Mouse (Mus musculus) embryonic facial prominence, embryonic 14.5 days (tissue): ENCODE data around the gene Olfr376. TPM values are rescaled to one million over a fixed set of nuclear protein-coding genes. Genes with fewer than 3 reads are reported as not detected.

ENCODE experiments used
- ATAC-seq: fragments of 200-750 bp; cut with Nextera tagmentation; 2 replicates; pipeline ENCODE4 v1.8.0; 2017; ENCODE audit warnings: low read depth, moderate number of reproducible peaks, moderate TSS enrichment
- DNase-seq: peaks from one replicate; pipeline ENCODE4 v3.0.0-alpha.2; 2015; ENCODE audit warnings: low spot score
- H3K27ac ChIP-seq: fragments of 300-500 bp; sonication (generic); replicated peaks from 2 replicates; pipeline ENCODE4 v1.5.1; 2014; ENCODE audit warnings: low read depth, mild to moderate bottlenecking, low read length, moderate library complexity
- H3K27me3 ChIP-seq: fragments of 300-500 bp; sonication (generic); replicated peaks from 2 replicates; pipeline ENCODE4 v1.6.1; 2014; ENCODE audit warnings: low read length; ENCODE audit not compliant: control insufficient read depth, insufficient read depth
- H3K36me3 ChIP-seq: fragments of 300-500 bp; sonication (generic); 2 replicates; pipeline ENCODE4 v1.6.1; 2014; ENCODE audit warnings: low read length, mixed read lengths; ENCODE audit not compliant: control insufficient read depth, insufficient read depth
- H3K4me1 ChIP-seq: fragments of 300-500 bp; sonication (generic); 2 replicates; pipeline ENCODE4 v1.6.1; 2014; ENCODE audit warnings: antibody characterized with exemption, low read length; ENCODE audit not compliant: control insufficient read depth, insufficient read depth
- H3K4me2 ChIP-seq: fragments of 300-500 bp; sonication (generic); 2 replicates; pipeline ENCODE4 v1.6.1; 2014; ENCODE audit warnings: low read depth, mild to moderate bottlenecking, low read length, moderate library complexity, mixed read lengths
- H3K4me3 ChIP-seq: fragments of 300-500 bp; sonication (generic); 2 replicates; pipeline ENCODE4 v1.5.1; 2014; ENCODE audit warnings: low read depth, mild to moderate bottlenecking, low read length
- H3K9ac ChIP-seq: fragments of 300-500 bp; sonication (generic); 2 replicates; pipeline ENCODE4 v1.6.1; 2014; ENCODE audit warnings: low read depth, mild to moderate bottlenecking, low read length, moderate library complexity, mixed read lengths
- H3K9me3 ChIP-seq: fragments of 300-500 bp; sonication (generic); 2 replicates; pipeline ENCODE4 v1.6.1; 2016; ENCODE audit warnings: low read length; ENCODE audit not compliant: control insufficient read depth
- WGBS: fragments of 180-500 bp; shearing (Covaris S2); extraction: QIAGEN DNeasy Blood & Tissue Kit; methylation state at CpG from one replicate; pipeline ENCODE4 v1.1.7; 2014; 5-methylcytosine and 5-hydroxymethylcytosine counted together
- polyA plus RNA-seq: library from polyadenylated mRNA; unstranded; fragments of >200 nt; fragmentation: Nextera tagmentation; extraction: Ambion mirVana; gene quantifications from 2 replicates; pipeline ENCODE4 v1.2.1, GENCODE M21; 2014

Gene Olfr376
- polyA plus RNA-seq, result 0.17 TPM in 1 of 2 replicates, not detected in the other

- Histone ChIP-seq H3K27me3 (no peaks in the 10 kb centered on the region), H3K9ac (no peak within 1 kb of the TSS), H3K4me1 (no peaks in the 10 kb centered on the region), H3K4me2 (no peak within 1 kb of the TSS), H3K36me3 (no peaks in the 10 kb centered on the region), H3K27ac (no peak within 1 kb of the TSS), H3K4me3 (no peak within 1 kb of the TSS), H3K9me3 (no peaks in the 10 kb centered on the region)
- WGBS, result 90% methylated on average over 2 of the region's 2 CpGs
- ATAC-seq, result no peak
- no peak for DNase-seq
Measured at GRCm38 (mm10) chr11:73370946-73371345, at the start of gene Olfr376. TSS of gene Olfr376 (plus strand) at chr11:73371246.

- H3K27ac ChIP-seq, result no peak overlapping the region
- ATAC-seq (no peak), DNase-seq (no peak)
- H3K36me3 ChIP-seq, result no peaks in the 10 kb centered on the region
- no peak overlapping the region for H3K9ac ChIP-seq
- H3K9me3 ChIP-seq, result no peaks in the 10 kb centered on the region
- H3K4me1 ChIP-seq, result 0 out of 2 replicates have a peak, but pooled peaks cover 4% of the 10 kb centered on the region
- no peak overlapping the region for H3K4me2 ChIP-seq
- no peak overlapping the region for H3K4me3 ChIP-seq
- H3K27me3 ChIP-seq, result no peaks in the 10 kb centered on the region
- WGBS, result 62% methylated on average over 9 of the region's 9 CpGs
Measured at GRCm38 (mm10) chr11:73323906-73324830, 46.9 kb upstream of the Olfr376 start.

GRCm38 (mm10) chr11:73326485-73326886 lies 44.6 kb upstream of the Olfr376 start:
- Histone ChIP-seq H3K27me3 (no peaks in the 10 kb centered on the region), H3K27ac (no peak overlapping the region), H3K9me3 (no peaks in the 10 kb centered on the region), H3K4me2 (peak overlapping the region; percentile 18; the same call in 1 of the 2 replicates), H3K36me3 (no peaks in the 10 kb centered on the region), H3K4me1 (0 out of 2 replicates have a peak, but pooled peaks cover 4% of the 10 kb centered on the region), H3K4me3 (no peak overlapping the region), H3K9ac (no peak overlapping the region)
- ATAC-seq, result no peak
- 31% methylated on average over 12 of the region's 12 CpGs for WGBS
- peak; percentile 11 for DNase-seq

GRCm38 (mm10) chr11:73327361-73327760 lies 43.7 kb upstream of the Olfr376 start:
- Histone ChIP-seq H3K4me1 (0 out of 2 replicates have a peak, but pooled peaks cover 4% of the 10 kb centered on the region), H3K4me3 (no peak overlapping the region), H3K36me3 (no peaks in the 10 kb centered on the region), H3K27me3 (no peaks in the 10 kb centered on the region), H3K9ac (no peak overlapping the region), H3K4me2 (no peak overlapping the region), H3K9me3 (no peaks in the 10 kb centered on the region), H3K27ac (no peak overlapping the region)
- no peak for ATAC-seq
- 67% methylated on average over 4 of the region's 4 CpGs for WGBS
- DNase-seq, result peak; percentile 16

- Histone ChIP-seq H3K27me3 (no peaks in the 10 kb centered on the region), H3K9ac (no peak within 1 kb of the TSS), H3K4me3 (no peak within 1 kb of the TSS), H3K27ac (no peak within 1 kb of the TSS), H3K36me3 (no peaks in the 10 kb centered on the region), H3K4me2 (no peak within 1 kb of the TSS), H3K4me1 (0 out of 2 replicates have a peak, but pooled peaks cover 4% of the 10 kb centered on the region), H3K9me3 (no peaks in the 10 kb centered on the region)
- 88% methylated on average over 27 of the region's 27 CpGs for WGBS
- ATAC-seq, result no peak
- DNase-seq, result no peak
Measured at GRCm38 (mm10) chr11:73329442-73329841, 41.6 kb upstream of the Olfr376 start, which contains the start of the genes Aspa, Gm49340 and Spata22. TSS of gene Aspa (minus strand) at chr11:73329596. TSS of gene Gm49340 (plus strand) at chr11:73329741. TSS of gene Spata22 (plus strand) at chr11:73329741.

- no peak overlapping the region for H3K9ac ChIP-seq
- H3K36me3 ChIP-seq, result no peaks in the 10 kb centered on the region
- no peak overlapping the region for H3K4me3 ChIP-seq
- ATAC-seq (no peak), DNase-seq (no peak)
- H3K4me1 ChIP-seq, result no peaks in the 10 kb centered on the region
- H3K27me3 ChIP-seq, result no peaks in the 10 kb centered on the region
- no peak overlapping the region for H3K27ac ChIP-seq
- no peak overlapping the region for H3K4me2 ChIP-seq
- no peaks in the 10 kb centered on the region for H3K9me3 ChIP-seq
- WGBS, result 63% methylated on average over 2 of the region's 2 CpGs
Measured at GRCm38 (mm10) chr11:73333357-73333756, 37.7 kb upstream of the Olfr376 start.

- no peak overlapping the region for H3K4me3 ChIP-seq
- no peak for DNase-seq
- H3K36me3 ChIP-seq, result no peaks in the 10 kb centered on the region
- no peak overlapping the region for H3K4me2 ChIP-seq
- no peaks in the 10 kb centered on the region for H3K4me1 ChIP-seq
- no peak overlapping the region for H3K27ac ChIP-seq
- no peaks in the 10 kb centered on the region for H3K27me3 ChIP-seq
- no peaks in the 10 kb centered on the region for H3K9me3 ChIP-seq
- no peak for ATAC-seq
- 75% methylated on average over 4 of the region's 4 CpGs for WGBS
- H3K9ac ChIP-seq, result no peak overlapping the region
Measured at GRCm38 (mm10) chr11:73336919-73337318, 34.1 kb upstream of the Olfr376 start.

- no peaks in the 10 kb centered on the region for H3K36me3 ChIP-seq
- no peak within 1 kb of the TSS for H3K4me2 ChIP-seq
- no peaks in the 10 kb centered on the region for H3K9me3 ChIP-seq
- DNase-seq (no peak), ATAC-seq (no peak)
- no peak within 1 kb of the TSS for H3K4me3 ChIP-seq
- H3K27ac ChIP-seq, result no peak within 1 kb of the TSS
- WGBS, result 38% methylated on average over 3 of the region's 3 CpGs
- H3K27me3 ChIP-seq, result no peaks in the 10 kb centered on the region
- no peak within 1 kb of the TSS for H3K9ac ChIP-seq
- H3K4me1 ChIP-seq, result no peaks in the 10 kb centered on the region
Measured at GRCm38 (mm10) chr11:73350483-73350882, 20.6 kb upstream of the Olfr376 start, which contains the start of gene Olfr20. TSS of gene Olfr20 (plus strand) at chr11:73350783.
